Mouse (Mus musculus) ES-E14 (cell line): ENCODE results near the gene Rbm5. TPM values are rescaled to one million over a fixed set of nuclear protein-coding genes. Genes with fewer than 3 reads are reported as not detected.

Source experiments
- DNase-seq: peaks from one replicate; pipeline ENCODE4 v3.0.0-alpha.2; 2013; ENCODE audit warnings: low read depth, low spot score
- H3K27ac ChIP-seq: 2 replicates; pipeline ENCODE4 v1.5.1; 2012; ENCODE audit warnings: low read depth, mild to moderate bottlenecking, low read length, moderate library complexity, mixed read lengths; ENCODE audit not compliant: poor library complexity, insufficient read depth, severe bottlenecking
- H3K36me3 ChIP-seq: 2 replicates; pipeline ENCODE4 v1.6.1; 2012; ENCODE audit warnings: mild to moderate bottlenecking, low read length, moderate library complexity, mixed read lengths; ENCODE audit not compliant: control insufficient read depth, poor library complexity, insufficient read depth, severe bottlenecking
- H3K4me1 ChIP-seq, 2 experiments: fragments of 150-350 bp in 1 of 2; sonication (generic) in 1 of 2; 2 replicates each; pipeline ENCODE4 v1.6.1; 2012; ENCODE audit warnings: low read length in 2 of 2, mild to moderate bottlenecking in 1 of 2, mixed read lengths in 1 of 2; ENCODE audit not compliant: control insufficient read depth in 2 of 2, insufficient read depth in 2 of 2, poor library complexity in 1 of 2
- H3K4me3 ChIP-seq, 2 experiments: fragments of 150-350 bp in 1 of 2; sonication (generic) in 1 of 2; 2 replicates each; pipeline ENCODE4 v1.5.1; 2012; ENCODE audit warnings: low read length in 2 of 2, low read depth in 1 of 2, mild to moderate bottlenecking in 1 of 2, mixed read lengths in 1 of 2; ENCODE audit not compliant: insufficient read depth in 1 of 2, poor library complexity in 1 of 2, severe bottlenecking in 1 of 2
- H3K9ac ChIP-seq: 2 replicates; pipeline ENCODE4 v1.6.1; 2012; ENCODE audit warnings: low read depth, mild to moderate bottlenecking, low read length, mixed read lengths; ENCODE audit not compliant: poor library complexity, insufficient read depth, severe bottlenecking
- H3K9me3 ChIP-seq: fragments of 150-350 bp; sonication (generic); 2 replicates; pipeline ENCODE4 v1.6.1; 2012; ENCODE audit warnings: low read depth, mild to moderate bottlenecking, low read length; ENCODE audit not compliant: control insufficient read depth, insufficient read depth
- CHD2 ChIP-seq: IDR thresholded peaks from 2 replicates; pipeline ENCODE4 v1.6.1; 2014; ENCODE audit warnings: mild to moderate bottlenecking, low read depth, low read length, inconsistent platforms
- HCFC1 ChIP-seq: IDR thresholded peaks from 2 replicates; pipeline ENCODE4 v1.6.1; 2012; ENCODE audit warnings: low read length, inconsistent platforms, borderline replicate concordance; ENCODE audit not compliant: insufficient read depth
- MAFK ChIP-seq: IDR thresholded peaks from 2 replicates; pipeline ENCODE4 v1.6.1; 2014; ENCODE audit warnings: mild to moderate bottlenecking, low read depth, low read length, inconsistent platforms; ENCODE audit not compliant: insufficient read depth
- ZC3H11A ChIP-seq: IDR thresholded peaks from 2 replicates; pipeline ENCODE4 v1.6.1; 2012; ENCODE audit warnings: low read depth, mild to moderate bottlenecking, inconsistent platforms, low read length, borderline replicate concordance
- ZNF384 ChIP-seq: IDR thresholded peaks from 2 replicates; pipeline ENCODE4 v1.6.1; 2012; ENCODE audit warnings: low read depth, low read length, inconsistent platforms
- in situ Hi-C, 2 experiments: fragments of 600-800 bp; cut with MboI; formaldehyde crosslinking; loops; one replicate each; pipeline ENCODE4 v1.15.1; 2025; ENCODE audit warnings: low sequenced_read_pairs in 2 of 2, inconsistent platforms in 1 of 2; ENCODE audit not compliant: unreplicated experiment in 2 of 2
- total RNA-seq: library from RNA; depleted of rRNA; stranded (reverse); fragments of 300-350 nt; gene quantifications from 2 replicates; pipeline ENCODE4 v1.2.3, GENCODE M21; 2012

Rbm5 gene
- total RNA-seq, 1 experiment = 97.7 TPM

- peaks cover 0 to 2% of the 10 kb centered on the region in 2 experiments; a peak in 3 of 4 replicates for H3K4me1 ChIP-seq
- H3K4me3 ChIP-seq = peak overlapping the region; percentile 84 to 93; a peak in 3 of 4 replicates
- no peak for TF ChIP-seq ZNF384
- no peak for TF ChIP-seq CHD2
- TF ChIP-seq ZC3H11A = no peak
- no peak for TF ChIP-seq HCFC1
- TF ChIP-seq MAFK = no peak
- H3K9me3 ChIP-seq = no peaks in the 10 kb centered on the region
- DNase-seq = no peak
- in situ Hi-C loops = loop anchor here in 1 of 2 experiments (25.0 kb wide), 1 partner anchor 907 kb away; no protein-coding TSS in a partner anchor
- no peak overlapping the region for H3K27ac ChIP-seq
- peaks cover 24% of the 10 kb centered on the region for H3K36me3 ChIP-seq
- H3K9ac ChIP-seq = no peak overlapping the region
These were observed 1.3 kb downstream of the Rbm5 start for GRCm38 (mm10) chr9:107769445-107770000.

GRCm38 (mm10) chr9:107768851-107769250, 1.9 kb downstream of the Rbm5 start:
- DNase-seq = no peak
- Histone ChIP-seq H3K9me3 (no peaks in the 10 kb centered on the region), H3K4me1 (peaks cover 0 to 2% of the 10 kb centered on the region in 2 experiments; a peak in 3 of 4 replicates), H3K27ac (no peak overlapping the region), H3K9ac (no peak overlapping the region), H3K4me3 (no peak overlapping the region), H3K36me3 (peaks cover 26% of the 10 kb centered on the region)
- TF ChIP-seq ZNF384 (no peak), MAFK (no peak), HCFC1 (no peak), ZC3H11A (no peak), CHD2 (no peak)
- in situ Hi-C loops = loop anchor here in 1 of 2 experiments (25.0 kb wide), 1 partner anchor 907 kb away; no protein-coding TSS in a partner anchor

GRCm38 (mm10) chr9:107759593-107759992, 11.2 kb downstream of the Rbm5 start:
- H3K4me3 ChIP-seq = no peak overlapping the region
- no peak for DNase-seq
- peaks cover 20% of the 10 kb centered on the region for H3K36me3 ChIP-seq
- no peaks in the 10 kb centered on the region for H3K9me3 ChIP-seq
- no peak for TF ChIP-seq MAFK
- TF ChIP-seq HCFC1 = no peak
- no peak for TF ChIP-seq CHD2
- TF ChIP-seq ZNF384 = no peak
- no peak for TF ChIP-seq ZC3H11A
- H3K27ac ChIP-seq = no peak overlapping the region
- no peak overlapping the region for H3K9ac ChIP-seq
- in situ Hi-C loops = loop anchor here in 1 of 2 experiments (25.0 kb wide), 1 partner anchor 897 kb away; no protein-coding TSS in a partner anchor
- H3K4me1 ChIP-seq = no peaks in the 10 kb centered on the region

DNA sequence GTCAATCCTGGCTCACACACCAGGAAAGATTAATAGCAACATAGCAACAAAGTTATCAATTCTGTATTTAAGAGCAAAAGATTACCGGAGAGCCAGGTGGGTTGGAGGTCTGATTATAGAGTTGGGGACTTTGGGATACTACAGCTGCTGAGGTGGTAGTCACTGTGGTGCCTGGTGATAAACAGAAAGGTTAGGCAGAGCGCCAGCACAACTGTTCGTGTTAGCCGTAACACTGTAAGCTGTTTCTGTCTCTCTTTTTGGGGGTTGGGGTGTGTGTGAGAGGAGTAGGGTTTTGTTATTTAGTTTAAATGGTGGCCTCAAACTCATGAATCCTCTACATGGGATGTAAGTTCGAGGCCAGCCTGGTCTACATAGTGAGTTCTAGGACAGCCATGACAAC, 20.4 kb downstream of the Rbm5 start:
- no peak for TF ChIP-seq MAFK

GRCm38 (mm10) chr9:107748063-107748462, 22.7 kb downstream of the Rbm5 start:
- Histone ChIP-seq H3K4me3 (no peak overlapping the region), H3K9ac (no peak overlapping the region), H3K9me3 (no peaks in the 10 kb centered on the region), H3K4me1 (no peaks in the 10 kb centered on the region), H3K36me3 (peaks cover 55% of the 10 kb centered on the region), H3K27ac (no peak overlapping the region)
- in situ Hi-C loops = no loop called here
- DNase-seq = no peak
- no peak for TF ChIP-seq CHD2
- TF ChIP-seq MAFK = no peak
- TF ChIP-seq ZC3H11A = no peak
- TF ChIP-seq HCFC1 = no peak
- no peak for TF ChIP-seq ZNF384

More for the DNA sequence above, 20.4 kb downstream of the Rbm5 start:
- in situ Hi-C loops = loop anchor here in 1 of 2 experiments (25.0 kb wide), 1 partner anchor 888 kb away; no protein-coding TSS in a partner anchor
- no peak overlapping the region for H3K4me3 ChIP-seq
- no peaks in the 10 kb centered on the region for H3K4me1 ChIP-seq
- no peaks in the 10 kb centered on the region for H3K9me3 ChIP-seq
- peaks cover 43% of the 10 kb centered on the region for H3K36me3 ChIP-seq
- DNase-seq = no peak
- H3K27ac ChIP-seq = no peak overlapping the region
- no peak overlapping the region for H3K9ac ChIP-seq
